Mouse (Mus musculus): Measurements from ENCODE around the gene Trh. TPM values are rescaled to one million over a fixed set of nuclear protein-coding genes. Genes with fewer than 3 reads are reported as not detected.

The Trh gene
- polyA plus RNA-seq, 1 experiment from 2014 or later: 9.1 TPM

DNA sequence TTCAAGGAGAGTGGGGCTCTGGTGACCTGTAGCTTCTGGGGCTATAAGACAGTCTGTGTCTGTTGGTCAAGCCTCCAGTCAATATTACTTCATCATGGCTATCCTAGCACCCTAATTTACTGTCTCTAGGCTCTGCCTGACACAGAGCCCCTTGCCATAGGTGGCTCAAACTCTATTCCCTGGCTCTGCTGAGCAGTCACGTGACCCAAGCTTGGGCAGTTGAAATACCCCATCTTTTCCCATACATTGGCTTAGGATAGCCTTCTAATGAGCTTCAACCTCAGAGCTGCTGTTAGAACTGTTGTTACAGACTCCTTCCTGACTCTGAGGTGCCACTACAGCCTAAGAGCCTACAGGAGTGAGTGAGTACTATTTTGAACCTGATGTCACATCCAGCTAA is 23.6 kb upstream of the Trh start:
- Histone ChIP-seq H3K4me2 (ENCODE audit: low read length) (no peak overlapping the region), H3K4me1 (replicated peaks; ENCODE audit: control insufficient read depth, insufficient read depth, low read length) (peaks cover 7% of the 10 kb centered on the region), H3K36me3 (ENCODE audit: control insufficient read depth, insufficient read depth) (no peaks in the 10 kb centered on the region), H3K27me3 (replicated peaks; ENCODE audit: control insufficient read depth, insufficient read depth, low read length) (no peaks in the 10 kb centered on the region), H3K9ac (replicated peaks; ENCODE audit: low read depth, low read length) (no peak overlapping the region), H3K4me3 (replicated peaks; ENCODE audit: low read length) (no peak overlapping the region), H3K27ac (ENCODE audit: low read length) (no peak overlapping the region), H3K9me3 (ENCODE audit: control insufficient read depth, low read length) (no peaks in the 10 kb centered on the region)
- WGBS: 64% methylated on average over 1 of the region's 1 CpGs
- ATAC-seq: no peak

DNA sequence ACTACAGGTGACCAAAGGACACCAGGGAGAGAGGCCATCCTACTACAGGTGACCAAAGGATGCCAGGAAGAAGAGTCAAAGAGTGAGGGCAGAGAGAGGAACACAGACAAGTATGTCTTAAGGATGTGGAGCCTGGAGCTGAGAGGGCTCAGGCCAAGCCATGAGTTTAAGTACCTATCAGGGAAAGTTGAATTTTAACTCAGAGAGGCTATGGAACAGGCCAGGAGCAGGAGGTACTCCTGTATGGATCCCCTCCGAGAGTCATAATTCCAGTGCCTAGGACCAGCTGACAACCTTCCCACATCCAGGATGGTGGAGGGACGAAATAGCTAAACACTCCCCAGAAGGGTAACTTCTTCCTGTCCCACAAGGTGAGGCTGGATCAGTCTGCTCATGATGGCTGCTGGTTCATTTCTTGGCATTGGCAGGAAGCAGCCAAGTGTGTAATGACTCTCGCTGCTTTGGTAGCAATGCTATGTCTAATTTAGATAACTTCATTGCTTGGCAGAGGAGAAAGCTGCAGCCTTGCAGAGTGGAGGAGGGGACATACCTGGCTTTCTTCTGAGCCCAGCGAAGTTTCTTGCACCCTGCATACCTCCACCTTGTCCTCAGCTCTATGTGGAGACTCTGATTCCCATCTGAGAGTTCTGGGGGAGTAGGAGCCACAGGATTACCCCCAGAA is 16.9 kb upstream of the Trh start:
- no peak overlapping the region for H3K9ac ChIP-seq (replicated peaks; ENCODE audit: low read depth, low read length)
- no peaks in the 10 kb centered on the region for H3K27me3 ChIP-seq (replicated peaks; ENCODE audit: control insufficient read depth, insufficient read depth, low read length)
- H3K9me3 ChIP-seq (ENCODE audit: control insufficient read depth, low read length): no peaks in the 10 kb centered on the region
- 69% methylated on average over 4 of the region's 4 CpGs for WGBS
- no peak overlapping the region for H3K27ac ChIP-seq (ENCODE audit: low read length)
- H3K36me3 ChIP-seq (ENCODE audit: control insufficient read depth, insufficient read depth): no peaks in the 10 kb centered on the region
- no peak for ATAC-seq
- H3K4me2 ChIP-seq (ENCODE audit: low read length): no peak overlapping the region
- H3K4me3 ChIP-seq (replicated peaks; ENCODE audit: low read length): no peak overlapping the region
- no peaks in the 10 kb centered on the region for H3K4me1 ChIP-seq (replicated peaks; ENCODE audit: control insufficient read depth, insufficient read depth, low read length)

DNA sequence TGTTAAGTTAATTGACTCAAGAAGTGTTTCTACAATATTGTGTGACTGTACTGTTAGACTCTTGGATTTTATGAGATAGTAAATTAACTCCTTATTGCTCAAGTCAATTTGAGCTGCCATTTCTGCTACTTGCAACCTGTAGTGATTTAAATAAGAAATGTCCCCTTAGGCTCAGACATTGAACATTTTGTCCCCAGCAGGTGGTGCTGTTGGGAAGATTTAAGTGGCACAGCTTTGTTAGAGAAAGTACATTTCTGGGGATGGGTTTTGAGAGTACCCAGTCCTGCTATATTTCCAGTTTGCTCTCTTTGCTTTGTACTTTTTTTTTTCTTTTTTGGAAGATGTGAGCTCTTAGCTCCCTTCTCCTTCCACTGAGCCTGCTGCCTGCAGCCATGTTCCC is 10.9 kb upstream of the Trh start:
- H3K4me3 ChIP-seq (replicated peaks; ENCODE audit: low read length): no peak overlapping the region
- H3K9ac ChIP-seq (replicated peaks; ENCODE audit: low read depth, low read length): no peak overlapping the region
- no peak for ATAC-seq
- no peaks in the 10 kb centered on the region for H3K36me3 ChIP-seq (ENCODE audit: control insufficient read depth, insufficient read depth)
- no peak overlapping the region for H3K4me2 ChIP-seq (ENCODE audit: low read length)
- no peaks in the 10 kb centered on the region for H3K27me3 ChIP-seq (replicated peaks; ENCODE audit: control insufficient read depth, insufficient read depth, low read length)
- no peak overlapping the region for H3K27ac ChIP-seq (ENCODE audit: low read length)
- no peaks in the 10 kb centered on the region for H3K4me1 ChIP-seq (replicated peaks; ENCODE audit: control insufficient read depth, insufficient read depth, low read length)
- H3K9me3 ChIP-seq (ENCODE audit: control insufficient read depth, low read length): no peaks in the 10 kb centered on the region

DNA sequence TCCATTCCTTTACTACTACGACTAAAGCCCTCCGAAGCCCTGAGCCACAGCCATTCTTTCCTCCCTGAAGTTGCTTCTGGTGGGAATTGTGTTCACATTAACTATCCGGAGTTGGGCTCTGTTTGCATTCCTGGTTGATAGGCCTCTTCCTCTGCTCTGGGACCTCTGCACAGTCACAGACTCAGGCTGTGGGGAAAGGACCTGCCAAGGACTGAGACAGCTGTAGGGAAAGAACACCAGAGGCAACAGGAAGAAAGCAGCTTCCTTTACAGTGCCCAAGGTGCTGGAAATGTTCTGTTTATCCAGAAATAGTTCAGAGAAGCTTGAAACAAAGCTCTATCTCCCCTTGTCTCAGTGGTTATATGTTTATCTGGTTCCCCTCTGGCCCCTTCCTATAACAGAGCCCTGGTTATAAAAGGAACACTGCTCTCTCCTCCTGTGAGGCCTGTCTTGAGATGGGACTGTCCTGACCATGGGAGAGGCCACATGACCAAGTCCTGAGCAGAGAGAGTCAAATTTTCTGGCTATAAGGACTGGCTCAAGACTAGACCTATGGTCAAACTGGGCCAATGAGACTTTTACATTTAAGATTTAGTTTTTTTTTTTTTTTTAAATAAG is 8.9 kb upstream of the Trh start:
- no peak overlapping the region for H3K4me2 ChIP-seq (ENCODE audit: low read length)
- no peak overlapping the region for H3K27ac ChIP-seq (ENCODE audit: low read length)
- WGBS: 79% methylated on average over 3 of the region's 3 CpGs
- no peak overlapping the region for H3K9ac ChIP-seq (replicated peaks; ENCODE audit: low read depth, low read length)
- no peaks in the 10 kb centered on the region for H3K9me3 ChIP-seq (ENCODE audit: control insufficient read depth, low read length)
- no peak overlapping the region for H3K4me3 ChIP-seq (replicated peaks; ENCODE audit: low read length)
- no peak for ATAC-seq
- no peaks in the 10 kb centered on the region for H3K4me1 ChIP-seq (replicated peaks; ENCODE audit: control insufficient read depth, insufficient read depth, low read length)
- no peaks in the 10 kb centered on the region for H3K27me3 ChIP-seq (replicated peaks; ENCODE audit: control insufficient read depth, insufficient read depth, low read length)
- no peaks in the 10 kb centered on the region for H3K36me3 ChIP-seq (ENCODE audit: control insufficient read depth, insufficient read depth)

DNA sequence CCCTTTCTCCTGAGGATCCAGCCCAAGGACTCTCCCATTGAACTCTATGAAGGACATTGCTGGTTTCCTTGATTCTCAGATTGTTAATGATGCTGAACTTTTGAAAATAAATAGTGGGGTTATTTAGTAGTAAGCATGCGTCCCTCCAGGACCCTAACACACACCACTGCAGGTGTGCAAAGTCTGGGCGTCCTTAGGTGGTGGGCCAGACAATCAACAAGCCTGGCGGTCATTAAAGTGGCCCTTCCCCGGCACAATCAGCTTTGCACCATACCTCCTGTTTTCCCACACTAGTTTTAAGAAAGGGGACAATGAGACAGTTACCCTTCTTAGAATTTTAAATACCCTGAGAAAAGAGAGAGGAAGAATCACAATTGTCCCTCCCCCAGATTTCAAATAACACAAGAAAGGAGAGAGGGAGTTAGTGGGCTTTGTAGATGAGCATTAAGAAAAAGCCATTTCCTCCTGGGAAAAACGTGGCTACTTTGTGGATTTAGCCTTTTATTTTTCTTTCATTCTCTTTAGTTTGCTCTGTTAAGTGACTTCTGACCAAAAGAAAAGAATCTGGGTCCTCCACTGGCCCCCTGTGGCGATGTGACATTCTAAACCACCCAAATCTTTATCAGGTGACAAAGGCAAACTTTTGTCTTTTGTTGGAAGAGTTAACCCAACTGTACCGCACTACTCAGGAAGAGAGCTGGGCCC is 2.9 kb upstream of the Trh start:
- WGBS: 5% methylated on average over 7 of the region's 7 CpGs
- Histone ChIP-seq H3K9ac (replicated peaks; ENCODE audit: low read depth, low read length) (no peak overlapping the region), H3K4me3 (replicated peaks; ENCODE audit: low read length) (no peak overlapping the region), H3K9me3 (ENCODE audit: control insufficient read depth, low read length) (no peaks in the 10 kb centered on the region), H3K4me2 (ENCODE audit: low read length) (no peak overlapping the region), H3K27me3 (replicated peaks; ENCODE audit: control insufficient read depth, insufficient read depth, low read length) (peaks cover 22% of the 10 kb centered on the region), H3K4me1 (replicated peaks; ENCODE audit: control insufficient read depth, insufficient read depth, low read length) (peaks cover 4% of the 10 kb centered on the region; the same call in 1 of the 2 replicates), H3K27ac (ENCODE audit: low read length) (no peak overlapping the region), H3K36me3 (ENCODE audit: control insufficient read depth, insufficient read depth) (no peaks in the 10 kb centered on the region)
- ATAC-seq: no peak

DNA sequence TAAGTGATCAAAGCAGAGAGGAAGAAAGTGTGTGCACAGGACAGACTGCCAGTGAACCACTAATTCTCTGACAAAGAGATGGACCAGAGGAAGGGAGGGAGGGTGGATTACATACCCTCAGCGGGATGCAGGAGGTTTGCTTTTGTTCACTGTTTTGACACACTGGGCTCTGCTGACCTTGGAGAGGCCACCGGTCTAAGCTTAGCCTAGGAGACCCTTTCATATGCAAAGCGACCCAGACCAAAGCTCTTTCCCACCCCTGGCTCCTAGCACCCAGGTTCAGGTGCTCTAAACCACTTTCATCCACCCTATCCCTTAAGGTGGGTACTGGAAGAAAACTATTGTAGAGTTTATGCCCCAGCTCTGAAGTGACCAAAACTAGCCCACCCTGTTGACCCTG is 1.9 kb upstream of the Trh start:
- ATAC-seq: no peak
- Histone ChIP-seq H3K36me3 (ENCODE audit: control insufficient read depth, insufficient read depth) (no peaks in the 10 kb centered on the region), H3K27ac (ENCODE audit: low read length) (no peak overlapping the region), H3K4me1 (replicated peaks; ENCODE audit: control insufficient read depth, insufficient read depth, low read length) (peaks cover 4% of the 10 kb centered on the region; the same call in 1 of the 2 replicates), H3K27me3 (replicated peaks; ENCODE audit: control insufficient read depth, insufficient read depth, low read length) (peaks cover 22% of the 10 kb centered on the region), H3K4me3 (replicated peaks; ENCODE audit: low read length) (no peak overlapping the region), H3K9ac (replicated peaks; ENCODE audit: low read depth, low read length) (no peak overlapping the region), H3K9me3 (ENCODE audit: control insufficient read depth, low read length) (no peaks in the 10 kb centered on the region), H3K4me2 (ENCODE audit: low read length) (no peak overlapping the region)
- WGBS: 4% methylated on average over 3 of the region's 3 CpGs

DNA sequence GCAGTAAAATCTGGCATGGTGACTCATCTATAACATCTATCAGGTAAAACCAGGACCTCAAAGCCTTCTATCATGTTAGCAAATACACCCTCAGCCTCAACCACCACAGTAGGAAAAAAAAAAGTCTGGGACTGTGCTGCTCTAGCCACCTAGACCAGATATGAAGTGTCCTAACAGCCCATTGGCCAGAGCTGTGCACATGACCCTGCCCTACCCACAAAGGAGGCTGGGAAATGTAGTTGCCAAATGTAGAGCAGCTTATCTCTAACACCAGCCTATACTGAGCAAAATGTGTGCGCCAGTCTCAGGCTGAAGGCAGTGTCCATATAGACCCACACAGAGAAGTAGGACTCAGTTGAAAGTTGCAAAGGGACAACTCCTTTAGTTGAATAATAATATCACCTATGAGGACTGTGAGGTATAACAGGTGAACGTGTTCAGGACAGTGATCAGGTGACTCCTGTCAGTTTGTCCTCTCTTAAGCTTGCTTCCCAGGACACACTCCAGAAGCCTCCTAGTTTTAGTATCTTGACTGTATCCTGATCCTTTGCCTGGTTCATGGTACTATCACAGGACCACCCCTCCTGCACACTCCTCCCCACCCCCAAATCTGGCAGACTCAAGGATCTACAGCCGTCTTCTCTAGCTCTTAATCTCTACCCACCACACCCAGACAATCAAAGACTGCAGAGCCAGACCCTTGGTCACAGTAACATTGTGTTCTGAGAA is 3.1 kb downstream of the Trh start:
- peak; percentile 97 for ATAC-seq
- no peaks in the 10 kb centered on the region for H3K36me3 ChIP-seq (ENCODE audit: control insufficient read depth, insufficient read depth)
- 68% methylated on average over 3 of the region's 3 CpGs for WGBS
- H3K9me3 ChIP-seq (ENCODE audit: control insufficient read depth, low read length): no peaks in the 10 kb centered on the region
- peaks cover 22% of the 10 kb centered on the region for H3K27me3 ChIP-seq (replicated peaks; ENCODE audit: control insufficient read depth, insufficient read depth, low read length)
- no peak overlapping the region for H3K4me2 ChIP-seq (ENCODE audit: low read length)
- H3K27ac ChIP-seq (ENCODE audit: low read length): no peak overlapping the region
- no peak overlapping the region for H3K9ac ChIP-seq (replicated peaks; ENCODE audit: low read depth, low read length)
- H3K4me3 ChIP-seq (replicated peaks; ENCODE audit: low read length): no peak overlapping the region
- peaks cover 4% of the 10 kb centered on the region; the same call in 1 of the 2 replicates for H3K4me1 ChIP-seq (replicated peaks; ENCODE audit: control insufficient read depth, insufficient read depth, low read length)

DNA sequence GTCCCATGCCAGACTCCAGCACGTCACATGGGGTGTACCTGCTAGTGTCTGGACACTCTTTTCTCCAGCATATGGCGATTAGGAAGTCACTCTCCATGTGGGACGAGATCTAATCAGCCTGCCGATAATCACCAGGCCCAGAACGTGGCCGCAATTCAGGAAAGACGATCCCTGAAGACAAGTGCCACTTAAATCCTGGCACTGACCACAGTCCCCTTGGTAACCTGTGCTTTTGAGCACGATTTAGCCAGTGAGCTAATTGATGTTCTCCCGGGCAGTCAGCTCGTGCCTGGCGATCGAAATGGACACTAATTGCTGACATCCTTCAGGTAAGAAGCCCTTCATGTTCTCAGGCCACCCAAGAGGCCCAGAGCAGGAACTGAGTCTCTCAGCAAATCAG is 9.4 kb downstream of the Trh start:
- WGBS: 46% methylated on average over 12 of the region's 12 CpGs
- Histone ChIP-seq H3K9ac (replicated peaks; ENCODE audit: low read depth, low read length) (no peak overlapping the region), H3K4me1 (replicated peaks; ENCODE audit: control insufficient read depth, insufficient read depth, low read length) (no peaks in the 10 kb centered on the region), H3K36me3 (ENCODE audit: control insufficient read depth, insufficient read depth) (no peaks in the 10 kb centered on the region), H3K4me2 (ENCODE audit: low read length) (no peak overlapping the region), H3K9me3 (ENCODE audit: control insufficient read depth, low read length) (no peaks in the 10 kb centered on the region), H3K4me3 (replicated peaks; ENCODE audit: low read length) (no peak overlapping the region), H3K27ac (ENCODE audit: low read length) (no peak overlapping the region), H3K27me3 (replicated peaks; ENCODE audit: control insufficient read depth, insufficient read depth, low read length) (no peaks in the 10 kb centered on the region)
- ATAC-seq: no peak

DNA sequence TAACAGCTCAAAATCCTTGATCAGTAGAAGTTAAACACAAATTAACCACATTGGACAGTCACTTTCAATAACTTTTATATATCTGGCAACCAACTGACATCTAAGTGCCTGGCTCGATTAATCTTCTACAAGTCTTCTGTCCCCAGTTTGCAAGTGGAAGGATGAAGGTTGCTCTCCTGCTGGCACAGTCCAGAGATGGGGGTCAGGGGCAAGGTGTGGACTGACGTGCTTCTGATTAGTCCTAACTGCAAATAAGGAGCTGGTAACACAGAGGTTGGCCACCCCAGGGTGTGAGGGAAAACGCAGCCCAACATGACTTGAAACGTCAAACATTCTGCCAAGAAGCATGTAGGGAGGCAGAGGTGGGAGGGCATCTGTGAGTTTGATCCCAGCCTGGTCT is 12.7 kb downstream of the Trh start:
- no peak for ATAC-seq
- no peaks in the 10 kb centered on the region for H3K27me3 ChIP-seq (replicated peaks; ENCODE audit: control insufficient read depth, insufficient read depth, low read length)
- no peaks in the 10 kb centered on the region for H3K36me3 ChIP-seq (ENCODE audit: control insufficient read depth, insufficient read depth)
- no peak overlapping the region for H3K27ac ChIP-seq (ENCODE audit: low read length)
- H3K4me2 ChIP-seq (ENCODE audit: low read length): no peak overlapping the region
- H3K9ac ChIP-seq (replicated peaks; ENCODE audit: low read depth, low read length): no peak overlapping the region
- H3K4me1 ChIP-seq (replicated peaks; ENCODE audit: control insufficient read depth, insufficient read depth, low read length): no peaks in the 10 kb centered on the region
- 75% methylated on average over 4 of the region's 4 CpGs for WGBS
- H3K4me3 ChIP-seq (replicated peaks; ENCODE audit: low read length): no peak overlapping the region
- H3K9me3 ChIP-seq (ENCODE audit: control insufficient read depth, low read length): no peaks in the 10 kb centered on the region

Measured in forebrain, embryonic 16.5 days (tissue).